Mouse (Mus musculus) cerebellum, postnatal 36 days (tissue): ENCODE data around the gene Rad54l.

Experiments used
- DNase-seq, 2 experiments: peaks; one replicate each; pipeline ENCODE4 v3.0.0; 2021 to 2022; ENCODE audit warnings: mixed read lengths in 2 of 2

Rad54l gene

DNA sequence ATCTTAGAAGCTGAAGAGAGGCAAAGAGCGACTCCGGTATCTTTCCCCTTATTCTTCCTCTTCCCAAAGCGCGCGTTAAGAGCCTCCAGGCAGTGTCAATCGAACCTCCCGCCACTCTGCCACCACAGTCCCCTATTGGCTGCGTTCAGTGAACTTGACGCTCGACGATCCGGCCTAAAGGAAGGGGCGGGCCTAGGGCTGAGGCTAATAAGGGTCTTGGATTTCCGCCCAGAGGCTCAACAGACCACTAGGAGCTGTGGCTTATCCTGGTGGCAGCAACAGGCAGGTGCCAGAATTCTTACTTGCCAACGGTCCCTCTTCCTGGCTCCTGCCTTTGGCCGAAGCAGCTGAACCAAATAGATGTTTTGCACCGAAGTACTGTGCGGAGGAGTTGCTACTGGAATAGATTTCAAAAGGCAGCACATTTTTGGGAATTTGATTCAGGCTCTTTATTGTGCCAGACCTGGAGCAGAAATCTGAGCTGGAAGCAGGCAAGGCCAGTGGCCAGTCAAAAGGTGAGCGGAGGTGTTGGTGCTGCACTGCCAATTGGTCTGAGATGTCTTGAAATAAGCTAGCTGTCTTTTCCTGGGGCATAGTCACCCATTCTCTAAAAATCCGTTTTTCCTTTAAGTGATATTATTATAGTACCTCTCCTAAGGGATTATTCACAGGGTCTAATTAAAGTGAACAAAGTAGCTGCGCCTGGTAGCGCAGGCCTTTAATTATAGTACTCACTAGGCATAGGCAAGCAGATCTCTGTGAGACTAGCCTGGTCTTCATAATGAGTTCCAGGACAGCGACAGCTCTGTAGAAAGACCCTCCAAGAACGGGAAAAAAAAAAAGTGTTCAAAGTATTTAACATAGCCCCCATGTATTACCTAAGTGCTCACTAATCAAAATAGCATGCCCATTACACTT is at the start of gene Rad54l, which contains the start of gene Pomgnt1:
TSS of gene Rad54l (minus strand) at position 89 of the 918 bp plus-strand sequence.
TSS of gene Pomgnt1 (plus strand) at position 239 of the 918 bp plus-strand sequence.
- DNase-seq, result peak; percentile 63 to 73

DNA sequence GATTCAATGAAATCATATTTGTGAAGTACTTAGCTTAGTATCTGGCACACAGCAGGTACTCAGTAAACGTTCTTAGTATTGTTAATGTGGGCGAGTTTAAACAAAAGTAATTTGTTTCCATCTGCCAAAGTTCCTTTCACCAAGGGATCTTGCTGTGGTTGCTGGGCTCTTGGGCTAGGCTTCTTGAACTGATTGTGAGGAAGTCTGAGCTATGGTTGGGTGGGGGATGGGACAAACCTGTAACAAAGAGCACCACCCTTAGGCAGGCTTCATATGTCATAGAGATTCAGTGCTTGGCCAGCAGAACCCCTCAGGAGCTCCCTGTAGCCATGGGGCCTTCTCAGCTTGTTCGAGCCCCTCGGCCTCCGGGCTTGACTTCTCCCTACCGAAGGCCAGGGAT is 49.6 kb upstream of the Rad54l start, which contains the start of the genes 1700042G07Rik and Gm49337:
TSS of gene 1700042G07Rik (plus strand) at position 301 of the 400 bp plus-strand sequence.
TSS of gene Gm49337 (plus strand) at position 313 of the 400 bp plus-strand sequence.
- DNase-seq, result peak in 1 of 2 experiments; percentile 19

DNA sequence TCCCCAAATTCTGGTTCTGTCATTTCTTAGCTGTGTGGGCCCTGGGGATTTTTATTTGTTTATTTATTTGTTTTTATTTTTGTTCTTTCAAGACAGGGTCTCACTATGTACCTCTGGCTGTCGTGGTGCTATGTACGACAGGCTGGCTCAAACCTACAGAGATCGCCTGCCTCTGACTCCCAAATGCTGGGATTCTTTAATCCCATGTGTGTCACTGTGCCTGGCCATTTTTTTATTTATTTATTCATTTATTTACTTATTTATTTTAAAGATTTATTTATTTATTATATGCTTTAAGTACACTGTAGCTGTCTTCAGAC is 45.8 kb upstream of the Rad54l start:
- no peak for DNase-seq

DNA sequence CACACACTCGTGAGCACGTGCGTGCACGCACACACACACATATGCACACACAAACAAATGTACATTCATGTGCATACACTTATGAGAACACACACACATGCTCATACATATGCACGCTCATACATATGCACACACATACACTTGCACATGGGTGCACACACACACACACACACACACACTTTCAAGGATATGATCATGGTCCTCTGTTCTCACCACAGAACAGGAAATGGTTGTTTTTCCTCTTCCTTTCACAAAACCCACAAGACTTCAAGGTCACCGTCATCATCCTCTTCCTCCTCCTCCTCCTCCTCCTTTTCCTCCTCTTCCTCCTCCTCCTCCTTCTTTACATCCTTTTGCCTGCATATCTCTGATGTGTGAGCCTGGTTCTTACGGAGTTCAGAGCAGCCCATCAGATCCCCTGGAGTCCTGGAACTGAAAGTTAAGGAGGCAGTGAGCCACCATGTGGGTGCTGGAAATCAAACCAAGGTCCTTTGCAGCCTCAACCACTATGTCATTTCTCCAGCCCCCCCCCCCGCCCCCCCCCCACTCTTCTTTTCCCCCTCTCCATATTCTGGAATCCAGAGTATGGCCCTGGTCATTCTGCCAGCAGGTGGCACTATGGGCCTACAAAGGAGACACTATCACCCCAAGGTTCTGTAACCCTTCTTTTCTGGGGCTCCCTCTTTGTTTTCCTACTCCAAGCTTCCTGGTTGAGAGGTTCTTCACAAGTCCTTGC is 45.3 kb upstream of the Rad54l start:
- peak; percentile 87 to 91 for DNase-seq

DNA sequence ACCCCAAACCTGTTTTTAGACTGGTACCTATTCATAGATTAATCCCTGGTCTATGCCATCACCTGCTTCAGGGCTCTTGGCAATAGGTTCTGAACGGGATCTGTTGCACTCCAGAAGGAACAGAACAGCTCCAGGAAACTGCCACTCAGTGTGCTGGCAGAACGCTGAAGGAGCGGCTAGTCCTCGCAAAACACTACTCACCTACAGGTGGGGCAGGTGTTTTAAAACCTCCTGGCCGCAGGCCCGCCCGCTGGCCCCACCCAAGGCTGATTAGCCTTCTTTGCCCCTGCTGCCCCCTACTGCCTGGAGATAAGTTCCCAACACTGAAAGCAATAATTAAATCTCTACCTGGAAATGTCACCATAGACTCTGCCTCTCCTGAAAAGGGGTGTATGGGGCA is 43.9 kb upstream of the Rad54l start, which contains the start of gene Tspan1:
TSS of gene Tspan1 (minus strand) at position 198 of the 400 bp plus-strand sequence.
- DNase-seq, result peak; percentile 49 to 52

DNA sequence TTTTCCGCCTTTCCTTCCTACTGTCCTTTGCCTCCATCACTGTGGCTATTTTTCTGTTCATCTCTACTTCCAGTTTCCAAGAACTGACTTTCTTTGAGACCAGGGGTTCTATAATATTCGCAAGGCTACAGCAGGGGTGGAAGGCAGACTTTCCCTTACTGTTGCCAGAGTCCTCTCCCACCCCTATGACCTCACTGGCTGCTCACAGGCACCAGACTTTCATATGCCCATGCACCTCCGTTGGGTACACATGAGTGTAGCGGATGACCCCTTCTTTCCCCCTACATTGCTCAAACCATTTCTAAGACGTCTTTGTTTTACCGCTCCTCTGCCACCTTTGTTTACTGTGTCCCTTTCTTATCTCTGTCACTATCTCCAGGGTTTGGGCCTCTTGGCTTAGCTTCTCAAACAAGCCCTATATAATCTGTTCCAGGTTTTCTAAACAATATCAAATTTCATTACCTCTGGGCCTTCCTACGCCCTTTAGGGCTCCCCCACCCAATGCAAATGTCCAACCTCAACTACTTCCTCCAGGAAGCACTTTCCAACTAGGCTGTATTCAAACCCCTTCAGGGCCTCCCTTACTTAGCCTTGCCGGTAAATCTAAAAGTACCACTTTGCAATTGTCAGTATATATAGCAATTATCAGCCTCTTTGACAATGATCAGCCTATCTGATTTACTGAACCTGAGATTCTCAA is 42.4 kb upstream of the Rad54l start:
- no peak for DNase-seq

DNA sequence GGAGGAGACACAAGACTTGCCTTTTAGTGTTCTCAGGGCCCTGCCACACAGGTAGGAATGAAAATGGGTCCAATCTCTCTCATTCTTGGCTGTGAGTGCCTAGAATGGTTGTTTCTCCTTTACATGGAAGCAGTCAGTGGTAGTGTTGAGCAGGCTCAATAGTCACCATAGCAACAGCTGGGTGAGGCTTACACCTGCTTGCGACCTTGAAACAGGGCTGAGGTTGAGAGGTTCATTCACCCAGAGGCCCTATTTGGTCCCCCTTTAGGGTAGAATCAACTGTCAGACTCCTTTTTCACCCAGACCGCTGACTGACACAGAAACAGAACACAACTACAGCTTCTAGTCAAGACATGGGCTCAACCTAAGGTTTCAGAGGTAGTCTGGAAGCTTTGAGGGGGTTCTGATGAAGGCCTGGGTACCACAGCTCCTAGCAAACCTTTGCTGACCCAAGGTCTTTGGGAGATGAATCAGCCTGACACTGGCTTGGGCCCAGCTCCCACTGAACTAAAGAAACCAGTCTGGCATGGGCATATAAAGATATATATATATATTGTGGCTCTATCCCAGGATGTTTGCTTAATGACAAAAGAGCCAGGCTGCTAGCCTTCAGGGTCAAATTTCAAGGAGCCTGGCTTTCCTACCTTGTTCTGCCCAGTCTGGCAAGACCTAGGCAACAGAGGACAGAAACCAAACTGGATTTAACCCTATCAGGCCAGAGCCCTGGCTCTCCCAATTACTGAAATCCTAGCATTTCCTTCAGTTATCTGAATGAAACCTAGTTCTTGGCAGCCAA is 41.5 kb upstream of the Rad54l start:
- no peak for DNase-seq

DNA sequence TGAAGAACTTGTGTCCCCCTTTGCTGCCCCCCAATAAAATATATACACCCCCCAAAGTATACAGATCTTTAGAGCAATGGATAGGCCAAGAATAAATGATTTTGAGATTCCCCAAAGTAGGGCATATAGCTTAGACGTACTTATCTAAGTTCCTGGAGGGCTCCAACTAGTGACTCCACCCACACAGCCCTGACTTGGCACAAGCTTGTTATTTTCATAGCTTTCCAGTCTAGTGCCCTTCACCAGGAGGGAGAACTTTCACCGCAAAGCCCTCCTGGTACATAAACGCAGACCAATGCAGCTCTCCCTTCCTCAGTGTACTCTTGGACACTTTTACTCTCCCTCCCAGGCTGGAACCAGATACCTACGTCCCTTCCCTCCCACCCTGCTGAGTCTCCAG is 38.7 kb upstream of the Rad54l start:
- DNase-seq, result no peak

DNA sequence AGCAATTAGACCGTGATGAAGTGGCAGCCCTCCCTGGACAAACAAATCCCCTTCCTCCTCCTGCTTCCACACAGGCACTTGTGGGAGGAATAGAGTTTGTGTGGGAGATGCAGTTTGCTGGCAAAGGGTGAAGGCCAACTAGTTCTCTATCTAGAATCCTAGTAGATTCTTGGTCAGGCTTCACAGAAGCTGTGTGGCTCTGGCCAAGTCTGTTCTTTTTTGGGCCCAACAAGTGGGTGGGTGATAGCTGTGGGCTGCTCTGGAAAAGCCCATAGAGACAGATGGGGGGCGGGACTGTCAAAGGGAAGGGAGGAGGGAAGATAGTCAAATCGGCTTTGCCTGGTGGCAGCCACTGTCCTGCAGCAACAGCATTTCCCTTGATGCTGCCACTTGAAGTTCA is 37.3 kb upstream of the Rad54l start:
- no peak for DNase-seq

DNA sequence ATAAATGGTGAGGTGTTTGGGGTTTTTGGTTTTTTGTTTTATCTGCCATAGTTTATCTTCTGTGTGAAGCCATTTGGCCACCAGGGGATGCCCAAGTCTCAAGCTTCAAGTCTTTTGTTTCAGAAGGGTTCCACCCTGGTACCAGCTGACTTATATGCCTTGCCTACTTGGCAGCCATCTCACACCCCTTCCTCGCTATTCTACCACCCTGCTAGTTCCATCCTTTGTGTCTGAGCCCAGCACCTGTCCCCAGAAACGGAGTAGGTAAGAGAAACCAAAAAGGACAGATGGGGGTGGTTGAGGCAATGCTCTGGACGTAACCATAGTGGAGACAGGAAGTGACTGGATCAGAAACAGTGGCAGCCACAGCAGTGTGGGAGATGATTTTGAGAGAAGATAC is 36.4 kb upstream of the Rad54l start:
- DNase-seq, result peak in 1 of 2 experiments; percentile 48

DNA sequence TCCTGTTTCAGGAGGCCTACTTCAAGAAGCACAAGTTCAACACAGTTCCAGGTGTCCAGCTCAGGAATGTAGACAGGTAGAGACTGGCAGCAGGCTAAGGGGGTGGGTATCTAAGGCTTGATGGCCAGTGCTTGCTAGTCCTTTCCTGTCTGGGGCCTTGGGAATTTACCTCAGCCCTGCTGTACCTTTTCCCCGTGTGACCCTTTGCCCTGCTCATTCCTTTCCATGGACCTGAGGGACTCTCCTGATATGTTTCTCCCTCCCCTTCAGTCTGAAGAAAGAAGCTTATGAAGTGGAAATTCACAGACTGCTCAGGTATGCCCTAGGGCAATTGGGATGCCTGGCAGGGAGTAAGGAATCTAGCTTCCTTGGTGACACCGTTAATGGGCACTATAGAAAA is 34.4 kb upstream of the Rad54l start:
- no peak for DNase-seq

DNA sequence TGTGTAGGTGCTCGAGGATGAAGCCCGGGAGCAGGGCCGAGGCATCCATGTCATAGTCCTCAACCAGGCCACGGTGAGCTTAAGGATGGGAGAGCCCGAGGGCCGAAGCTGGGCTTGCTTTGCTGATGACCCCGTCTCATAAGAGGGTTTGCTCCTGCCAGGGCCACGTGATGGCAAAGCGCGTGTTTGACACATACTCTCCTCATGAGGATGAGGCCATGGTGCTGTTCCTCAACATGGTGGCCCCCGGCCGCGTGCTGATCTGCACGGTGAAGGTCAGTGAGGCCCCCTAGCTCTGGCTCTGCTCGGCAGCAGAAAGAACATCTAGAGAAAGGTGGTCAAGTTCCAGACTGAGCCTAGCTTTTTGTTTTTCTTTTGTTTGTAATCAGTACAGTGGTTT is 29.2 kb upstream of the Rad54l start:
- DNase-seq, result no peak

DNA sequence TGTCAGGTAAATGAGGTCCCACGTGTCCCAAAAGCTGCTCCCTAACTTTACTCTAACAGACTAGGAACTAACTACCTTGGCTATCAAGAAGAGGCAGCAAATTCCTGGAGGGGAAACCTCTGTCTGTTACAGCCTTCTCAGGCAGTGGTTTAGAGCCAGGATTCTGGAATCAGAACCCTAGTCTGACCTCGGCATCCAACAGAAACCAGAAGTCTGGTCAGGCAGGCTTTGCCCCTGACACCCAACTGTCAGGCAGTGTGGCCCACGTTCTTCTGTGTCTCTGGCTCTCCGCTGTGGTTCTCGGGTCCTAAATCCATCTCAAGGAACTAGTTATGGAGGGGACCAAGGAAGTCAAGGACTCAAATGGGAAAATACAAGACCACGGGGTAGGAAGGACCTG is 27.7 kb upstream of the Rad54l start, which contains the start of gene Lurap1:
TSS of gene Lurap1 (minus strand) at position 101 of the 400 bp plus-strand sequence.
- DNase-seq, result no peak

DNA sequence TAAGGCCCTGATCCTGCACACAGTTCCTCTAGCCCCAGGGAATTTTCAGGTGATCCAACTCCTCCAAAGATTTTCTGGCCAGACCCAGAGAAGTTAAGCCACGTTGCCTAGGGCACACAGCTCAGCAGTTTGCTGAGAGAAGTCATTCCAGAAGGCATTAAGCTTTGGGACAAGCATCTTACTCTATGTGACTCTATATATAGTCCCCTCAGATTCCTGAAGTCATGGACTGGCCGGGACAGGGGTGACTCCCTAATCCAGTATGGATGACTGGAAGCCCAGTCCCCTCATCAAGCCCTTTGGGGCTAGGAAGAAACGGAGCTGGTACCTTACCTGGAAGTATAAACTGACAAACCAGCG is 27.4 kb upstream of the Rad54l start:
- DNase-seq, result no peak

DNA sequence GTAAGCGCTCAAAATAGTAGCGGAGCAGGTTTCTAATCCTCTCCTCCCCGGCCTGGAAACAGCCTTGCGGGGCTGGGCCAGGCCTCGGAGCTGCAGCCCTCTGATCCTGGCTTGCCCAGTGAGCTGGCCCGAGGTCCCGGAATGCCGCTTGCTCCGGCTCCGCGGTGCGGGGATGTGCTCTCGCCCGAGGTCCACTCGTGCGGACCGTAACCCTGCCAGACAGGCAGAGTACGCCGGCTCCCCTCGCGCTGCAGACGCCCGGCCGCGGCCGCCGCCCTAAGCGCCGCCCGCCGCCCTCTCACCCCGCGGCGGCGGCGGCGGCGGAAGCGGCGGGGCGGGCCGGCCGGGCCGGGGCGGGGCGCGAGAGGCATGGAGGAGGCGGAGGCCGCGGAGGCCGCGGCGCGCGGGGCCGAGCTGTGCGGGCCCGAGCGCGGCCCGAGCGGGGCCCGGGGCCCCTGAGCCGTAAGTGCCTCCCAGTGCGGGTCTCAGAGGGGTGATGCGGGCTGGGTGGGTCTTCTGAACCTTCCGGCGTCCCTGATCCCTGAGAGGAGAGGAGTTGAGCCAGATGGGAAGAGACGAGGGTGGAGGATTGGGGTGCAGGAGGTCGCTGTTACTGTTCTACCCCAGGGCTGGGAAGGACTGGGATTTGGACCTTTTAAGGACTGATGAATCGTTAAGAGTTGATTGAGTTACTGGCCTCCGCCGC is 26.8 kb upstream of the Rad54l start:
- DNase-seq, result peak; percentile 61 to 76

DNA sequence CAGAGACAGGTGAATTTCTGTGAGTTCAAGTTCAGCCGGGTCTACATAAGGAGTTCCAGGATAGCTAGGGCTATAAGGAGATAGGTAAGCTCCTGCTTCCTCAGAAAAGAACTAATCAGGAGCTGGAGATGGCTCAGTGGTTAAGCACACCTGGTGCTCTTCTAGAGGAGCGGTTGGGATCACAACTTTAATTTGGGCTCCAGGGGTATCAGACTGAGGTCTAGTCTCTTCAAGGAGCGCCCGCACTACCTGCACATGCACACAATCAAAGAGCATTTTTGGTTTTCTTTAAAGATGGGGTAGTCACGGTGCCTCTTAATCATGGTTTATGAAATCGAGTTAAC is 26.3 kb upstream of the Rad54l start:
- no peak for DNase-seq

DNA sequence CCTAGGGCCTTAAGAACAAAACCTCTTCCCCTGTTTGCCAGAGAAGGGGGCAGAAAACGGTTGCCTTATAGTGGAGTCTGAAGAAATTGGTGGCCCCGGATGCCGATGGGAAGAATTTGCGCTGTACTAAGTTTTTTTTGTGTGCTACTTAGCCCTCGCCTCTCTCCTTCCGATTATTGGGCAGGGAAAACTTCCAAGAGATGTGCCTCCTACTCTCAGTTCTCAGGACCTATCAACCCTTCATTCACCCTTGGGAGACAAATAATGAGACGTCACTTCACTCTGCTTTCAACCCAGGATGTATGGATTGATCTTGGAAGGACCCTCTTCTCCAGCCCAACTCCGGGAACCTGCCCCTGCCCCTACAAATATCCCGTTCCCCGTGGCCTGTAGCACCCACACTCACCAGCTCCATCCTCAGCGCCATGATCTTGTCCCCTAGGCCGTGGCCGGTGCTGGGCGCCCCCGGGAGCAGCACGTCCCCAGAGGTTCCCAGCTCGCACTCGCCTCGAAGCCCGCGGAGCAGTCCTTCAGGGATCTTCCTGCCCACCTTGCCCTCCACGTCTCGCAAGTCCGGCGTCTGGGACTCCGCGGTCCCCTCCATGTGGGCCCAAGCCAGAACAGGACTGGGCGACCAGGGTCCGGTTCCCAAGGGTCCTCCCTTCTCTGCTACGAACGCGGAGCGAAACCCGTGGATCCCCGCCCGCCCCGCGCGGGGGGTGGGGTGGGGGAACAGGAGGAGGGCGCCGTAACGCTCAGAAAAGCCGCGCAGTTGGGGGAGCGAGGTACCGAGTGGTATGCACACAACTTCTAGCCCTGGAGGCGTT is 20.6 kb upstream of the Rad54l start:
- DNase-seq, result peak; percentile 77 to 85

DNA sequence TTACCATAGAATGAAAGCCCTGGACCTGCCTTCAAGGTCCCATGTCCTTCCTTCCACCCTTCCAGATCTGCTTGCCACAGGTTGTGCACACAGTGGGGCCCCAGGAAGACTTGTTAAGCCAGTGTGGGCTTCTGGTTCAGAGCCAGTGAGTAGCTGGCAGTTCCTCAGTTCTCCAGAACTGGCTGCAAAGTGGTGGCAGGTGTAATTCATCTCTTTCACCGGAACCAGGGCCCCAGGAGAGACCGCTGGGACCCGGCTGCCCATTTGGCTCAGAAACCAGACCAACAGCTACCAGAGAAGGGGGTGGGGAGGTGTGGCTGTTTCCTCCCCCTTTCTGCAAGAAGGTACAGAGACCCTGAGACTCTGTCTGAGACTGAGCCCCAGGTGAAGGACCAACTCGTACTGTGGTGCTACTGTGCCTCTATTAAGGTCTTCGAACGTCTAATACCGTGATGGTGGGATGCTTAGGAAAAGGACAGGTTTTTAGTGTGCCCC is 19.9 kb upstream of the Rad54l start:
- DNase-seq, result peak; percentile 94 to 96

DNA sequence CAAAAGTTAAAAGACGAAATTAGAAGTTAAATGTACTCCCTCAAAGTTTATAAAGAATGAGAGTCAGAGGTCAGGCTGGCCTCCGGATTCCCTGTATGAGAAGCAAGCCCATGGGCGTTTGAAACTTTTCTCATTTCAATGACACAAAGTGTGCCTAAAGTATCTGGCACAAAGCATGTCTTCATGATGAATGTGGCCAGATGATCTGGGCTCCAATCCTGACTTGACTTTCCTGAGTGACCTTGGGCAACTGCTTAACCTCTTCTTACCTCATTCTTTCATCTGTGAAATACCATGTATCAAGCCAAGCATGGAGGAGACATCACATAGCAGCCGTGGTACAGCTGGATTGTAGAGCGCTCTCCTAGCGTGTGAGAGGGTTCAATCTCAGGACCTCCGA is 18.8 kb upstream of the Rad54l start:
- no peak for DNase-seq

DNA sequence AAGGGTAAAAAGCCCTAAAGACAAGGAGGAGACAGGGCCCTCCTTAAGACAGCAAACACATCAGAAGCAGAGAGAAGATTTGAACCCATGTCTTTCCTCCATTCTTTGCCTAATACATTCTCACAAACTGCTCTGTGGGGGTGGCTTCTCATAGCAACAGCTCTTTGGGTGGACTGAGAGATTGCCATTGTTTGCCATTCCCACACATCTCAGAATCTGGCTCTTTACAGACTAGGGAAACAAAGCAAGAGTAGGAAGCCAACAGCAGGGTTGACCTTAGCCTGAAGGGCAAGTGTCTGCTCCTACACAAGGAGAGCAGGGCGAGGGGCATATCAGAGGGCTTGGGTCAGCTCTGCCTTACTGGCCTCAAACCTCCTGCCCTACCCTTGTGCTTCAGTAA is 18.2 kb upstream of the Rad54l start:
- DNase-seq, result no peak
